Mouse (Mus musculus): ENCODE results near the gene Vmn1r75. TPM values are rescaled to one million over a fixed set of nuclear protein-coding genes. Genes with fewer than 3 reads are reported as not detected.

Gene Vmn1r75
- polyA plus RNA-seq (2012; rRNA removed): not detected in 2 replicates

GRCm38 (mm10) chr7:11874330-11874729 is at the start of gene Vmn1r75:
Vmn1r75 (plus strand) TSS chr7:11874630.
- Histone ChIP-seq H3K27ac (ENCODE audit: control insufficient read depth, insufficient read depth, low read depth, low read length) (no peak within 1 kb of the TSS), H3K36me3 (ENCODE audit: control insufficient read depth, insufficient read depth, low read length) (no peaks in the 10 kb centered on the region), H3K27me3 (ENCODE audit: control insufficient read depth, insufficient read depth, low read length) (no peaks in the 10 kb centered on the region), H3K4me1 (ENCODE audit: control insufficient read depth, insufficient read depth, low read length) (no peaks in the 10 kb centered on the region), H3K4me3 (ENCODE audit: control insufficient read depth, low read depth, low read length) (no peak within 1 kb of the TSS)
- TF ChIP-seq CTCF (IDR thresholded peaks at IDR 0.05; ENCODE audit: control insufficient read depth, insufficient read depth, insufficient replicate concordance, low read depth, low read length) (no peak), POLR2A (IDR thresholded peaks at IDR 0.05; ENCODE audit: control insufficient read depth, low read depth, low read length) (no peak)

- Histone ChIP-seq H3K36me3 (ENCODE audit: control insufficient read depth, insufficient read depth, low read length) (no peaks in the 10 kb centered on the region), H3K4me1 (ENCODE audit: control insufficient read depth, insufficient read depth, low read length) (no peaks in the 10 kb centered on the region), H3K4me3 (ENCODE audit: control insufficient read depth, low read depth, low read length) (no peak within 1 kb of the TSS), H3K27ac (ENCODE audit: control insufficient read depth, insufficient read depth, low read depth, low read length) (no peak within 1 kb of the TSS), H3K27me3 (ENCODE audit: control insufficient read depth, insufficient read depth, low read length) (no peaks in the 10 kb centered on the region)
- TF ChIP-seq POLR2A (IDR thresholded peaks at IDR 0.05; ENCODE audit: control insufficient read depth, low read depth, low read length): no peak
- no peak for TF ChIP-seq CTCF (IDR thresholded peaks at IDR 0.05; ENCODE audit: control insufficient read depth, insufficient read depth, insufficient replicate concordance, low read depth, low read length)
These were observed 40.8 kb upstream of the Vmn1r75 start, which contains the start of gene Vmn1r74 for GRCm38 (mm10) chr7:11833680-11834079. Vmn1r74 (plus strand) TSS chr7:11833980.

Other genes starting within 250 kb of the Vmn1r75 start
- 0.01 TPM in 1 of 2 replicates, not detected in the other for gene Vmn1r72, start 194.5 kb upstream of the Vmn1r75 start, polyA plus RNA-seq (2012; rRNA removed)
- not detected in 2 replicates for gene Vmn1r73, start 144.4 kb upstream of the Vmn1r75 start, polyA plus RNA-seq (2012; rRNA removed)
- gene Vmn1r74, start 40.6 kb upstream of the Vmn1r75 start, polyA plus RNA-seq (2012; rRNA removed): not detected in 2 replicates
- gene Vmn1r76, start 63.6 kb downstream of the Vmn1r75 start, polyA plus RNA-seq (2012; rRNA removed): 0.01 TPM in 1 of 2 replicates, not detected in the other
- not detected in 2 replicates for gene Vmn1r77, start 162.1 kb downstream of the Vmn1r75 start, polyA plus RNA-seq (2012; rRNA removed)